Mouse (Mus musculus): Measurements from ENCODE around the gene Efna4. TPM values are rescaled to one million over a fixed set of nuclear protein-coding genes. Genes with fewer than 3 reads are reported as not detected.

The Efna4 gene
- total RNA-seq, 2 experiments from 2014 or later, result 5.7 to 7.4 TPM

DNA sequence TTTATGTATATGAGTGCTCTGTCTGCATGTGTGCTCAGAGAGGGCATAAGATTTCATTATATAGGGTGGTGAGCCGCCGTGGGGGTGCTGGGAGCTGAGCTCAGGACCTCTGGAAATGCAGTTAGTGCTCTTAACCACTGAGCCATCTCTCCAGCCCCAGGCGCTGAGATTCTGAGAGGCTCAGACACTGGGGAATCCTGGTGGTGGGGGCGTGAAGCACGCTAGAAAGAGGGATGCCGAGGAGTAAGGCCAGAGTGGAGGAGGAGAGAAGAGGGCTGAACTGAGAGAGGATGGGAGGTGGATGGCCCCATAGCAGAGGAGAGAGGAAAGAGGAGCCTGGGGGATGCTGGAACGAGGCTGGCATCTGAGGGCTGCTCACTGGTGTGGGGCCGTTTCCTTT, 26.8 kb upstream of the Efna4 start:
- no peak for DNase-seq
- intact Hi-C loops (cut with DNase I), result no loop called here

GRCm38 (mm10) chr3:89361675-89362074, 23.8 kb upstream of the Efna4 start, which contains the start of gene Dcst2:
Gene Dcst2, plus strand, starts transcription at chr3:89361975.
- intact Hi-C loops (cut with DNase I), result no loop called here
- DNase-seq, result no peak

DNA sequence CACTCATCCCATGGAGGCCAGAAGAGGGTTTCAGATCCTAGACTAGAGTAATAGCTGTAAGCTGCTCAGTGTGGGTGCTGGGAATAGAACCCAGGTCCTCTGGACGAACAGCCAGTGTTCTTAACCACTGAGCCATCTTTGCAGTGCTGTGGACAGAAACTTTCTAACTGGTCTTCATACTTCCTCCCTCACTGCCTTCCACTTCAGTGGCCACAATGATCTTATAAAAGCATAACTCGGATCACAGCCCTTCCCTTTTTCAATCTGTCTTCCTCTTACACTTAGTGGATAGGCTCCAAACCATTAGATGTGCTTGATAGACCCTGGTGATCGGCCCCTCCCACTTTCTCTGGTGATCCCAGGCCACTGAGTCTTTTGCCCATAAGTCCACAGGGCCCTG, 22.4 kb upstream of the Efna4 start:
- intact Hi-C loops (cut with DNase I), result no loop called here
- no peak for DNase-seq

DNA sequence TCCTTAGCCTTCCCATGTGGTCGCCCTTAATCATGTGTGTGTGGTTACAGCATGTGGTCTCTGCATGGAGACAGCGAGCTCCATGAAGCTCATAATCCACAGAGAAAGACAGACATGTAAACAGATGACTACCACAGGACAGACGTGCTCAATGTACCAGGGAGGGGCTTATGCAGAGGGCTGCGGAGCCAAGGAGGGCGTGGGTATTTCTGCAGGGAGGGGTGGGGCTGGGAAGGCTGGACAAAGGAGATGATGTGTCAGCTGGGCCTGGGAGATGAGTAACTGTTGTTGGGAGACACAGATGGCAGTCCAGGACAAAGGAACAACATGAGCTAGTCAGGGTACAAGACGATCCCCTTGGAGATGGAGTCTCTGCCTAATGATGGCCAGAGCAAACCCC, 21.8 kb upstream of the Efna4 start:
- intact Hi-C loops (cut with DNase I), result no loop called here
- no peak for DNase-seq

GRCm38 (mm10) chr3:89356029-89356428, 18.2 kb upstream of the Efna4 start:
- DNase-seq, result no peak
- intact Hi-C loops (cut with DNase I), result no loop called here

DNA sequence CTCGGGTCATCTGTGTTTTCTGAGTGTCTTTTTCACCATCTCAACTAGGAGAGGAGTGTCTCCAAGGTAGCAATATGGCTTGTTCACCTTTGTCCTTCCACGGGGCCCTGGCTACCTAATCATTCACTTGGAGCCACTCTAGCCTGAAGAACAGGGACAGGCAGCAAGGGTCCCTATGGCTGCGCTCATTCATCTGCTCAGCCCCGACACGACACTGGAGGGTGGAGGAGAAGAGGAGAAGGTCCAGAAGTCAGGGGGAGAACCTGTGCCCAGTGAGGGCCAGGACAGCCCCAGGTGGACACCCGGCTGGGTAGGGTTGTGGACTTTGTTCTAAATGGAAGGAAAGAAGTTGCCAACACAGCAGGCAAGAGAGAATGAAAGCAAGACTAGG, 17.7 kb upstream of the Efna4 start:
- no peak for DNase-seq
- intact Hi-C loops (cut with DNase I), result no loop called here

DNA sequence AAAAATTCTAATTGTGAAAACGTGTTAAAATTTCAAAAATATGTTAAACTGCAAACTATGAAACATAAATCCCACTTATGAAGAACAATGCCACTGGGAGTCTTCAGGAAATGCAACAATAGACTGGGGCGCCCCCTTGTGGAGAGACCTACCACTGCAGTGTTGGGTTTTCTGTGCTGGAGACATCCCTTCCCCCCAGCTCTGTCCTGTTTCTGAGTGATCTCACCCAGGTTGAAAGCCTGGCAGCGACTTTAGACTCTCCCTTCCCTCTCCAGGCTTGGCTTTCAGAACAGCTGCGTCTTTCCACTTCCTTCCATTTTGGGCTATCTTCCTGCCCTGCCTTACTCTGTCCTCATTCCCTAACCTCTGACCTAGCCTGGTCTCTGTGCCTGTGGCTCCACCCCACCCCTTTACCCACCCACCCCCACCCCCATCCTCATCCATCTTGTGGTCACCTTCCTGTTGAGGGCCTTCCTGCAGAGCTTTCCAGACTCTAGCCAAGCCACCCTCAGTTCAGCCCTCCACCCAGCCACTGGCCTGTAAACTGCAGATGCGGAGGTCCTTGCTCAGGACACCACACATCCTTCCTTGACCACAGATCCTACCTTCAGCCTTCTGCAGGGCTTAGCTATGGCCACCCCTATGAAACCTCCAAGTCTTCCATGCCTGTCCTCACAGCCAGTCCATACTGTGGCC, 17.1 kb upstream of the Efna4 start:
- intact Hi-C loops (cut with DNase I), result no loop called here
- peak; percentile 85 for DNase-seq

- DNase-seq, result no peak
- intact Hi-C loops (cut with DNase I), result no loop called here
Observed at GRCm38 (mm10) chr3:89351271-89351670, 13.4 kb upstream of the Efna4 start.

DNA sequence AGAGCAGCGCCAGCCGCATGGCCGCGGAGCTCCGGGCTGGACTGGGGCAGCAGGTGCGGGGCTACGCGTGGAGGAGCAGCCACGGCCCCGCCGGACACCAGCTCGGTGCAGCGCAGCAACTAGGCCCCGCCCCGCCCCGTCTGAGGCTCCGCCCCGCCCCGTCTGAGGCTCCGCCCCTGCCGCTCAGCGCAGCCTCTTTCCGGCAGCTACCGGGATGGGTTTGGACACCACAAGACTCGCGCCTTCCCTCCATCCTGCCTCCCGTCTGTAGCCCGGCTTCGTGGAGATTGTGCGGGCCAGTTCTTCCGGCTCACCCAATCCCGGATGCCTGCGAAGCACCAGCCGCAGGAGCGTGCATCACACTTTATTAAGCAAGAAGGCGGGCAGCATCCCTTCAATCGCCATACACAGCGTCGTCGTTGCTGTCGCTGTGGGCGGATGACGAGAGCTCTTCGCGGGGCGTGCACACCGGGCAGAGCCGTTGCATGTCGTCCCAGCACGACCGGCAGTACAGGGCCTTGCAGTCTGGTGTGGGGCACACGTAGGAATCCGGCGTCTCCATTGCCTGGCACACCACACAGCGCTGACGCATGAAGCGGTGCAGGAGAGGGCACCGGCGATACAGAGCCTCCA, 12.2 kb upstream of the Efna4 start, which contains the start of gene Adam15:
Adam15 (minus strand) TSS at position 128 of the 633 bp plus-strand sequence.
- intact Hi-C loops (cut with DNase I), result no loop called here

GRCm38 (mm10) chr3:89348911-89349868, 11.4 kb upstream of the Efna4 start:
- intact Hi-C loops (cut with DNase I), result no loop called here
- DNase-seq, result no peak

More for the DNA sequence above, 12.2 kb upstream of the Efna4 start, which contains the start of gene Adam15:
- DNase-seq, result peak; percentile 90

DNA sequence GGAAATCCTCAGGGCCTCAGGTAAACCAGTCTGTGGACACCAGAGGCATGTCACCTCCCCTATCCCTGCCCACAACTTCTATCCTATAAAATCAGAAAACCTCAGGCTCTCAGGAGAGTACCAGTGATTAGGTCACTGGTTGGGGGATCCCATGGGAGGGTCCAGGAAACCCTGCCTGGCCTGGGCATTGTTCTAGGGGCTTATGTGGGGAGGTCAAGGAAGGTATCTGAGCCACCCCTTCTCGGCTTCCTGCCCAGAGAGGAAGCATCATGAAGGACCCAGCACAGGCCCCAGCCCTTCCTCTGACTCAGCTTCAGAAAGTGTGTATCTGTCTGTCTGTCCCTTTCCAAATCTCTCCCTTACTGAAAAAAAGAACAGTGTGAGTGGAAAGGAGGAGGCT, 10.1 kb upstream of the Efna4 start:
- DNase-seq, result no peak
- intact Hi-C loops (cut with DNase I), result no loop called here

DNA sequence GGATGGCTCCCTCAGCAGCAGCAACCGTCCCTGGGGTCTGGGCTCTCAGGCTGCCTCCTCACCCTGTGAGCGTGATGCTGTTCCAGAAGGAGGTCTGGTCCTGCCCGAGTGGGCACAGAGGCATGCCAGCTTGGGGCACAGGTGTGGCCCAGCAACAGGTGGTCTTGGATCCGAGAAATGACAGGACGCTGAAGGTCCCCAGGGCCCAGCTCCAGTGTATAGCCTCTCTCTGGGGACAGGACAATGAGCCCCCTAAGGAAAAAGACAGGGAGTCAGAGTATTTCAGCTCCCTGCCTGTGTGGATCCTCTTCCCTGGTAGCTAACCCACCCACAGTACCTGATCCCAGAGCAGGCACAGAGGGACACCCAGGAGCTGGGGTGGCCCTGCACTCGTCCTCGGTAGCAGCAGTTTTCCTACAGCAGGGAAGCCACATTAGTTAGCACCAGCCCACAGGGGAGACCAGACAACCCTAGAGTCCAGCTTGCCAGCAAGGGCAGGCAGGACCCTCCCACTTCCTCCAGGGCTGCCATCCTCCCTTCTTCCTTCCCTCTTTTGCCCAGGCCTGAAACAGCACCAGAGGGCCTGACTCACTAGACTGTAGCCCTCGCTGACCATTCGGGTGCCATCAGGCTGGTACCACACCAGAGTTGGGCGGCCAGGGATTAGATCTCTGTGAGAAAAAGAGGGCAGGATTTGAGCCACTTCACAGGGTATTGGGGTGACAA, 9.2 kb upstream of the Efna4 start:
- intact Hi-C loops (cut with DNase I), result no loop called here
- DNase-seq, result no peak

GRCm38 (mm10) chr3:89343279-89343678, 5.5 kb upstream of the Efna4 start:
- intact Hi-C loops (cut with DNase I), result no loop called here
- DNase-seq, result peak; percentile 58

- DNase-seq, result no peak
Observed at GRCm38 (mm10) chr3:89341794-89342193, 4.0 kb upstream of the Efna4 start.

DNA sequence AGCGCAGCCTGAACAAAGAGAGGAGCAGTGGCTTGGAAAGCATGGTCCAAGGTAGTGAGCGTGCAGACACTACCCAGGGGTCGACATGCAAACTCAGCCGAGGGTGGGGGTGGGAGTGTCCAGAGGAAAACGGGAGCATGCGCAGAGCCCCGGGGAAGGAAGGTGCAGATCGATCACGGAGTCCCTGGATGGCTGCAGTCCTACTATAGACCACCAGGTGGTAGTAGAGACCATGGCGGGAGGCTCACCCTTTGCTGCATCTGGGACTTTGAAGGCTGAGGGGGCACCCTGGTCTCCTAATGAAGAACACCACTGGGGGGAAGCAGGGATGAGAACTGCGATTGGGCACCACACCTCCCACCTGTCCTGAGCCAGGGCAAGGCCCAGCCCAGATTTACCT, 2.6 kb upstream of the Efna4 start:
- intact Hi-C loops (cut with DNase I), result no loop called here
- peak; percentile 89 for DNase-seq

More at GRCm38 (mm10) chr3:89341794-89342193, 4.0 kb upstream of the Efna4 start:
- intact Hi-C loops (cut with DNase I), result no loop called here

DNA sequence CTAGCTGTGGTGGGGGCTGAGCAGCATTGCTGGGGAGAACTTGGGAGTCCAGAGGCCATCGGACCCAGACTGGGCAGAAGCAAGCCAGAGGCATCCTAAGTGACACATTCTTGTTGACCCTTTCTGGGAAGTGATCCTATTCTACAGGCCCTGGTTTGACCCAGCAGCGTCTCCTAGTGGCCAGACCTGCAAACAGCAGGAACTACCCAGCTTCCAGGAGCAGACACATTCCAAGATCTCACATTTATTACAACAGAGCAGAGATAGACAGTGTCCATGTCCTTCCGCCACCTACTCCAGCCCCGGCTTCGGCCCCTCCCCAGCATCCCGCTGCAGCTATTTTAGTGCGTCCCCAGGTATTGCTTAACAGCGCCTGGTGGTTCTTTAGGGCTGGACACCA, 1.6 kb upstream of the Efna4 start:
- peak; percentile 78 for DNase-seq
- intact Hi-C loops (cut with DNase I), result no loop called here

- DNase-seq, result no peak
- intact Hi-C loops (cut with DNase I), result no loop called here
Observed at GRCm38 (mm10) chr3:89337062-89337720, 637 bp downstream of the Efna4 start.

GRCm38 (mm10) chr3:89336529-89336928, 1.3 kb downstream of the Efna4 start:
- no peak for DNase-seq
- intact Hi-C loops (cut with DNase I), result no loop called here

DNA sequence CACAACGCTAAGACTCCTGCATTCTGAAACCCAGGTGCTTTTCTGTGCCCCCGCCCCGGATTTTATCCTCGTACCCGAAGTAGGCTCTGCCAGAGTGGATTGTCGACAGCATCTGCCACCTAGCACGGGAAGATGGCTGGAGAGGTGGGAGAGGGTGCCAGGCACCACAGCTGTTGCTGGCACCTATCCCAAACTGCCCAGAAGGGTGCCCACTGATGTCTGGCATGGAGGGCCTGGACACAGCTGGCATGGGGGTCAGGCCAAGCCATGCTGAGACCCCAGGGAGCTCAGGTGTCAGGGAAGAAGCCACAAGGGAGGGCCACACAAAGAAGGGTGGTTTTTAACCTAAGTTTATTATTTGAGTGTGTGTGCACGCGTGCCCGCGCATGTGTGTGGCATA, 4.8 kb downstream of the Efna4 start:
- DNase-seq, result peak; percentile 78
- intact Hi-C loops (cut with DNase I), result no loop called here

DNA sequence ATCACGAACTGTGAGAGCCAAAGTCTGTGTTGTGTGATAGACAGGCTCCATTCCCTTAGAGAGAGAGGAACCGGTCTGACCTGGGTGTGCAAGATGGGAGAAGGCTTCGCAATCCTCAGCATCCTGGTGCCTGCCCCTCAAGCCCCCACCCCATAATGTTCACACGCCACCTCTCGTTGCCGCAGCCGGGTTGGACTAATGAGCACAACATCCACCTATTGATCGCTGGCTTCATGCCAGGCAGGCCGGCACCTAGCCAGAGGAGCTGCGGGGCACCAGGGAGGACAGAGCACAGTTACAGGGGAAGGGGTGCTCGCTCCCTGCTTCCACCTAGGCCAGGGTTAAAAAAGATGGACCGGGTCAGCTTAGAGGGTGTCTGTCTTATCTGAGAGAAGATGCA, 5.4 kb downstream of the Efna4 start:
- intact Hi-C loops (cut with DNase I), result no loop called here
- peak; percentile 68 for DNase-seq

Data from left cerebral cortex, postnatal 4 days (tissue).